Mouse (Mus musculus) hindbrain, embryonic 15.5 days (tissue): ENCODE measurements around the gene Ube2z. TPM values are rescaled to one million over a fixed set of nuclear protein-coding genes. Genes with fewer than 3 reads are reported as not detected.
A peak's percentile ranks its signal among the peaks of the same experiment; 100 is the strongest.

Experiments used
- ATAC-seq: fragments of 200-750 bp; cut with Nextera tagmentation; 2 replicates; pipeline ENCODE4 v1.8.0; 2017; ENCODE audit warnings: low read depth, moderate number of reproducible peaks, moderate TSS enrichment; ENCODE audit not compliant: low FRiP score
- H3K27ac ChIP-seq: fragments of 300-500 bp; sonication (generic); replicated peaks from 2 replicates; pipeline ENCODE4 v1.5.1; 2015; ENCODE audit warnings: mild to moderate bottlenecking, inconsistent platforms
- H3K27me3 ChIP-seq: fragments of 300-500 bp; sonication (generic); 2 replicates; pipeline ENCODE4 v1.6.1; 2015; ENCODE audit warnings: control low read depth, inconsistent platforms
- H3K36me3 ChIP-seq: fragments of 300-500 bp; sonication (generic); 2 replicates; pipeline ENCODE4 v1.6.1; 2015; ENCODE audit warnings: control low read depth, inconsistent platforms
- H3K4me1 ChIP-seq: fragments of 300-500 bp; sonication (generic); replicated peaks from 2 replicates; pipeline ENCODE4 v1.6.1; 2015; ENCODE audit warnings: control low read depth, inconsistent platforms
- H3K4me2 ChIP-seq: fragments of 300-500 bp; sonication (generic); 2 replicates; pipeline ENCODE4 v1.6.1; 2015; ENCODE audit warnings: moderate library complexity, mild to moderate bottlenecking, inconsistent platforms
- H3K4me3 ChIP-seq: fragments of 300-500 bp; sonication (generic); 2 replicates; pipeline ENCODE4 v1.5.1; 2015; ENCODE audit warnings: mild to moderate bottlenecking, inconsistent platforms
- H3K9ac ChIP-seq: fragments of 300-500 bp; sonication (generic); 2 replicates; pipeline ENCODE4 v1.6.1; 2015; ENCODE audit warnings: inconsistent platforms
- H3K9me3 ChIP-seq: fragments of 300-500 bp; sonication (generic); 2 replicates; pipeline ENCODE4 v1.6.1; 2016; ENCODE audit warnings: control low read depth, inconsistent platforms
- WGBS: fragments of 180-500 bp; shearing (Covaris S2); methylation state at CpG from one replicate; pipeline ENCODE4 v1.1.7; 2015; 5-methylcytosine and 5-hydroxymethylcytosine counted together
- polyA plus RNA-seq: library from polyadenylated mRNA; unstranded; fragments of >200 nt; fragmentation: Nextera tagmentation; extraction: Ambion mirVana; gene quantifications from 2 replicates; pipeline ENCODE4 v1.2.1, GENCODE M21; 2015

Ube2z gene
- polyA plus RNA-seq, 1 experiment from 2014 or later: 40.0 TPM

- Histone ChIP-seq H3K4me1 (no peaks in the 10 kb centered on the region), H3K9ac (no peak overlapping the region), H3K9me3 (no peaks in the 10 kb centered on the region), H3K27ac (no peak overlapping the region), H3K36me3 (no peaks in the 10 kb centered on the region), H3K4me2 (no peak overlapping the region), H3K4me3 (no peak overlapping the region), H3K27me3 (no peaks in the 10 kb centered on the region)
- WGBS: 74% methylated on average over 5 of the region's 5 CpGs
- ATAC-seq: no peak
Measured at GRCm38 (mm10) chr11:96028130-96028529, 37.1 kb downstream of the Ube2z start.

GRCm38 (mm10) chr11:96020622-96021021 lies 44.6 kb downstream of the Ube2z start:
- H3K27me3 ChIP-seq: no peaks in the 10 kb centered on the region
- 70% methylated on average over 4 of the region's 4 CpGs for WGBS
- no peaks in the 10 kb centered on the region for H3K4me1 ChIP-seq
- no peak overlapping the region for H3K4me3 ChIP-seq
- H3K4me2 ChIP-seq: no peak overlapping the region
- no peaks in the 10 kb centered on the region for H3K36me3 ChIP-seq
- H3K9me3 ChIP-seq: no peaks in the 10 kb centered on the region
- H3K27ac ChIP-seq: no peak overlapping the region
- H3K9ac ChIP-seq: no peak overlapping the region
- no peak for ATAC-seq

- H3K4me1 ChIP-seq: no peaks in the 10 kb centered on the region
- no peak overlapping the region for H3K9ac ChIP-seq
- ATAC-seq: no peak
- no peak overlapping the region for H3K4me3 ChIP-seq
- no peak overlapping the region for H3K4me2 ChIP-seq
- H3K27ac ChIP-seq: no peak overlapping the region
- H3K27me3 ChIP-seq: no peaks in the 10 kb centered on the region
- 21% methylated on average over 9 of the region's 9 CpGs for WGBS
- H3K9me3 ChIP-seq: no peaks in the 10 kb centered on the region
- no peaks in the 10 kb centered on the region for H3K36me3 ChIP-seq
Measured at GRCm38 (mm10) chr11:96017941-96018351, 47.2 kb downstream of the Ube2z start.

GRCm38 (mm10) chr11:96015421-96015820 lies 49.8 kb downstream of the Ube2z start:
- no peaks in the 10 kb centered on the region for H3K36me3 ChIP-seq
- no peaks in the 10 kb centered on the region for H3K9me3 ChIP-seq
- no peaks in the 10 kb centered on the region for H3K4me1 ChIP-seq
- no peak overlapping the region for H3K27ac ChIP-seq
- H3K4me2 ChIP-seq: no peak overlapping the region
- H3K4me3 ChIP-seq: no peak overlapping the region
- H3K27me3 ChIP-seq: peaks cover 3% of the 10 kb centered on the region; the same call in 1 of the 2 replicates
- WGBS: 48% methylated on average over 5 of the region's 5 CpGs
- no peak overlapping the region for H3K9ac ChIP-seq
- ATAC-seq: no peak

GRCm38 (mm10) chr11:96011982-96012381 lies 53.2 kb downstream of the Ube2z start:
- Histone ChIP-seq H3K27me3 (peaks cover 3% of the 10 kb centered on the region; the same call in 1 of the 2 replicates), H3K27ac (no peak overlapping the region), H3K9me3 (no peaks in the 10 kb centered on the region), H3K4me2 (no peak overlapping the region), H3K4me3 (no peak overlapping the region), H3K36me3 (no peaks in the 10 kb centered on the region), H3K9ac (no peak overlapping the region), H3K4me1 (peaks cover 13% of the 10 kb centered on the region)
- 12% methylated on average over 2 of the region's 8 CpGs for WGBS
- no peak for ATAC-seq

GRCm38 (mm10) chr11:96008827-96009226 lies 56.4 kb downstream of the Ube2z start:
- Histone ChIP-seq H3K4me2 (no peak overlapping the region), H3K4me3 (no peak overlapping the region), H3K27me3 (peaks cover 3% of the 10 kb centered on the region; the same call in 1 of the 2 replicates), H3K9ac (no peak overlapping the region), H3K4me1 (peaks cover 30% of the 10 kb centered on the region), H3K9me3 (no peaks in the 10 kb centered on the region), H3K27ac (no peak overlapping the region), H3K36me3 (no peaks in the 10 kb centered on the region)
- no peak for ATAC-seq
- whole genome bisulfite sequencing: 13% methylated on average over 1 of the region's 1 CpGs

- no peaks in the 10 kb centered on the region for H3K9me3 ChIP-seq
- H3K36me3 ChIP-seq: no peaks in the 10 kb centered on the region
- peaks cover 38% of the 10 kb centered on the region for H3K4me1 ChIP-seq
- peak overlapping the region; percentile 91 for H3K4me2 ChIP-seq
- peak overlapping the region; percentile 66 for H3K9ac ChIP-seq
- under 1% methylated on average over 33 of the region's 33 CpGs for WGBS
- peaks cover 3% of the 10 kb centered on the region; the same call in 1 of the 2 replicates for H3K27me3 ChIP-seq
- H3K4me3 ChIP-seq: peak overlapping the region; percentile 70
- no peak for ATAC-seq
- peak overlapping the region; percentile 85 for H3K27ac ChIP-seq
Measured at GRCm38 (mm10) chr11:96007516-96008235, 57.5 kb downstream of the Ube2z start.

- Histone ChIP-seq H3K9me3 (no peaks in the 10 kb centered on the region), H3K4me3 (peak overlapping the region; percentile 70), H3K4me2 (peak overlapping the region; percentile 91), H3K27me3 (peaks cover 3% of the 10 kb centered on the region; the same call in 1 of the 2 replicates), H3K4me1 (peaks cover 45% of the 10 kb centered on the region), H3K36me3 (no peaks in the 10 kb centered on the region), H3K9ac (peak overlapping the region; percentile 66), H3K27ac (peak overlapping the region; percentile 85)
- ATAC-seq: peak; percentile 84
- WGBS: under 1% methylated on average over 60 of the region's 67 CpGs
Measured at GRCm38 (mm10) chr11:96006852-96007515, 58.2 kb downstream of the Ube2z start.

GRCm38 (mm10) chr11:96006367-96006851 lies 58.8 kb downstream of the Ube2z start:
- ATAC-seq: peak; percentile 35
- Histone ChIP-seq H3K4me3 (peak overlapping the region; percentile 70), H3K9me3 (no peaks in the 10 kb centered on the region), H3K4me2 (peak overlapping the region; percentile 91), H3K27me3 (peaks cover 3% of the 10 kb centered on the region; the same call in 1 of the 2 replicates), H3K4me1 (peaks cover 51% of the 10 kb centered on the region), H3K36me3 (no peaks in the 10 kb centered on the region), H3K27ac (peak overlapping the region; percentile 85), H3K9ac (peak overlapping the region; percentile 66)
- 0% methylated on average over 33 of the region's 33 CpGs for WGBS

GRCm38 (mm10) chr11:96005403-96006271 lies 59.6 kb downstream of the Ube2z start, which contains the start of gene Igf2bp1:
Gene Igf2bp1 (minus strand): TSS chr11:96005940.
- peak; percentile 57 for ATAC-seq
- H3K4me3 ChIP-seq: peak within 1 kb of the TSS; percentile 70
- H3K27ac ChIP-seq: peak within 1 kb of the TSS; percentile 85
- under 1% methylated on average over 66 of the region's 74 CpGs for WGBS
- H3K4me1 ChIP-seq: peaks cover 52% of the 10 kb centered on the region
- H3K27me3 ChIP-seq: no peaks in the 10 kb centered on the region
- no peaks in the 10 kb centered on the region for H3K36me3 ChIP-seq
- H3K4me2 ChIP-seq: peak within 1 kb of the TSS; percentile 91
- no peaks in the 10 kb centered on the region for H3K9me3 ChIP-seq
- peak within 1 kb of the TSS; percentile 66 for H3K9ac ChIP-seq

- Histone ChIP-seq H3K9ac (peak overlapping the region; percentile 66), H3K36me3 (no peaks in the 10 kb centered on the region), H3K4me3 (peak overlapping the region; percentile 70), H3K27me3 (no peaks in the 10 kb centered on the region), H3K9me3 (no peaks in the 10 kb centered on the region), H3K27ac (peak overlapping the region; percentile 85), H3K4me1 (peaks cover 52% of the 10 kb centered on the region), H3K4me2 (peak overlapping the region; percentile 91)
- peak; percentile 31; the same call in 1 of the 2 replicates for ATAC-seq
- under 1% methylated on average over 44 of the region's 57 CpGs for WGBS
Measured at GRCm38 (mm10) chr11:96004793-96005402, 60.3 kb downstream of the Ube2z start.
